Mouse (Mus musculus) heart, embryonic 11.5 days (tissue): Measurements from ENCODE around the gene Cryz. TPM values are rescaled to one million over a fixed set of nuclear protein-coding genes. Genes with fewer than 3 reads are reported as not detected.

Experiments
- ATAC-seq: fragments of 200-750 bp; cut with Nextera tagmentation; replicated peaks from 2 replicates; pipeline ENCODE4 v1.8.0; 2017; ENCODE audit warnings: moderate library complexity; ENCODE audit not compliant: insufficient number of reproducible peaks, low FRiP score, low TSS enrichment
- H3K27ac ChIP-seq: fragments of 300-500 bp; sonication (generic); 2 replicates; pipeline ENCODE4 v1.5.1; 2014; ENCODE audit warnings: mild to moderate bottlenecking, low read depth, low read length
- H3K27me3 ChIP-seq: fragments of 300-500 bp; sonication (generic); 2 replicates; pipeline ENCODE4 v1.6.1; 2014; ENCODE audit warnings: mild to moderate bottlenecking, low read length, mixed read lengths; ENCODE audit not compliant: control insufficient read depth, insufficient read depth
- H3K36me3 ChIP-seq: fragments of 300-500 bp; sonication (generic); 2 replicates; pipeline ENCODE4 v1.6.1; 2014; ENCODE audit warnings: mild to moderate bottlenecking, low read length, moderate library complexity, mixed read lengths; ENCODE audit not compliant: control insufficient read depth, insufficient read depth
- H3K4me1 ChIP-seq: fragments of 300-500 bp; sonication (generic); 2 replicates; pipeline ENCODE4 v1.6.1; 2014; ENCODE audit warnings: low read length; ENCODE audit not compliant: control insufficient read depth, insufficient read depth
- H3K4me2 ChIP-seq: fragments of 300-500 bp; sonication (generic); 2 replicates; pipeline ENCODE4 v1.6.1; 2014; ENCODE audit warnings: mild to moderate bottlenecking, moderate library complexity
- H3K4me3 ChIP-seq: fragments of 300-500 bp; sonication (generic); 2 replicates; pipeline ENCODE4 v1.5.1; 2014; ENCODE audit warnings: low read depth, low read length
- H3K9ac ChIP-seq: fragments of 300-500 bp; sonication (generic); 2 replicates; pipeline ENCODE4 v1.6.1; 2014; ENCODE audit warnings: mild to moderate bottlenecking, low read depth, low read length, moderate library complexity
- H3K9me3 ChIP-seq: fragments of 300-500 bp; sonication (generic); replicated peaks from 2 replicates; pipeline ENCODE4 v1.6.1; 2016; ENCODE audit warnings: low read length; ENCODE audit not compliant: control insufficient read depth
- WGBS: fragments of 180-500 bp; shearing (Covaris S2); extraction: QIAGEN DNeasy Blood & Tissue Kit; methylation state at CpG from one replicate; pipeline ENCODE4 v1.1.7; 2014; ENCODE audit not compliant: insufficient replicate concordance; 5-methylcytosine and 5-hydroxymethylcytosine counted together
- polyA plus RNA-seq: library from polyadenylated mRNA; unstranded; fragments of >200 nt; fragmentation: Nextera tagmentation; extraction: Ambion mirVana; gene quantifications from 2 replicates; pipeline ENCODE4 v1.2.1, GENCODE M21; 2014

Cryz gene
- polyA plus RNA-seq, 1 experiment from 2014 or later: 12.2 TPM

- no peak overlapping the region for H3K9ac ChIP-seq
- WGBS: 4% methylated on average over 12 of the region's 12 CpGs
Observed at GRCm38 (mm10) chr3:154570786-154571185, 25.7 kb upstream of the Cryz start.

GRCm38 (mm10) chr3:154572341-154572972, 24.1 kb upstream of the Cryz start:
- ATAC-seq: no peak
- no peaks in the 10 kb centered on the region for H3K4me1 ChIP-seq
- 12% methylated on average over 12 of the region's 12 CpGs for WGBS
- H3K27ac ChIP-seq: no peak overlapping the region
- H3K27me3 ChIP-seq: peaks cover 9% of the 10 kb centered on the region; the same call in 1 of the 2 replicates
- no peak overlapping the region for H3K4me3 ChIP-seq
- H3K36me3 ChIP-seq: no peaks in the 10 kb centered on the region
- no peak overlapping the region for H3K9ac ChIP-seq
- no peak overlapping the region for H3K4me2 ChIP-seq
- H3K9me3 ChIP-seq: no peaks in the 10 kb centered on the region

More at GRCm38 (mm10) chr3:154570786-154571185, 25.7 kb upstream of the Cryz start:
- no peaks in the 10 kb centered on the region for H3K4me1 ChIP-seq
- no peak overlapping the region for H3K27ac ChIP-seq
- ATAC-seq: no peak
- H3K4me3 ChIP-seq: peak overlapping the region; percentile 33
- no peaks in the 10 kb centered on the region for H3K36me3 ChIP-seq
- peak overlapping the region; percentile 64 for H3K4me2 ChIP-seq
- H3K27me3 ChIP-seq: peaks cover 9% of the 10 kb centered on the region; the same call in 1 of the 2 replicates
- H3K9me3 ChIP-seq: no peaks in the 10 kb centered on the region

GRCm38 (mm10) chr3:154573666-154574065, 22.8 kb upstream of the Cryz start:
- ATAC-seq: no peak
- peaks cover under 1% of the 10 kb centered on the region; the same call in 1 of the 2 replicates for H3K36me3 ChIP-seq
- WGBS: 60% methylated on average over 6 of the region's 6 CpGs

DNA sequence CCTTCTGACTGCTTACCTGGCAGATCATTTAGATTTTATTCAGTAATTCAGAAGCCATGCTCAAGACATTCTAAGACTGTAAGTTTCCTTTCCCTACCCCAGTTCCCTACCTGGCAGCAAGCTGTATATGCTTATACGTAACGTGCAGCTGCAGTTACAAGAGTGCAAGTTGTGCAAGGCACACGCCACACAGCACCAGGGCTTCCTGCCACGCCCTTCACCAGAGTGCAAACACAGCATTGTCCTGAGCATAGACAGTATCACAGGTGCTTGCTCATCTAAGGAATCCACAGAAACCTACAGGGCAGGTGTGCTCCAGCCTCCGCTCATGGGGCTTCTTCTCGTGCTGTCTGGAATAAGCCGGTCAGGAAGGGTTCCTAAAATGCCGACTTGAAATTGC, 18.6 kb upstream of the Cryz start:
- no peak overlapping the region for H3K27ac ChIP-seq
- no peaks in the 10 kb centered on the region for H3K9me3 ChIP-seq
- 91% methylated on average over 8 of the region's 8 CpGs for WGBS
- H3K9ac ChIP-seq: no peak overlapping the region
- H3K27me3 ChIP-seq: peaks cover 2% of the 10 kb centered on the region; the same call in 1 of the 2 replicates
- H3K4me2 ChIP-seq: no peak overlapping the region
- ATAC-seq: no peak
- H3K4me3 ChIP-seq: no peak overlapping the region
- H3K36me3 ChIP-seq: peaks cover 11% of the 10 kb centered on the region
- H3K4me1 ChIP-seq: no peaks in the 10 kb centered on the region

More at GRCm38 (mm10) chr3:154573666-154574065, 22.8 kb upstream of the Cryz start:
- peaks cover 7% of the 10 kb centered on the region; the same call in 1 of the 2 replicates for H3K27me3 ChIP-seq
- no peak overlapping the region for H3K4me3 ChIP-seq
- no peaks in the 10 kb centered on the region for H3K9me3 ChIP-seq
- no peak overlapping the region for H3K9ac ChIP-seq
- no peaks in the 10 kb centered on the region for H3K4me1 ChIP-seq
- H3K4me2 ChIP-seq: no peak overlapping the region
- H3K27ac ChIP-seq: no peak overlapping the region

DNA sequence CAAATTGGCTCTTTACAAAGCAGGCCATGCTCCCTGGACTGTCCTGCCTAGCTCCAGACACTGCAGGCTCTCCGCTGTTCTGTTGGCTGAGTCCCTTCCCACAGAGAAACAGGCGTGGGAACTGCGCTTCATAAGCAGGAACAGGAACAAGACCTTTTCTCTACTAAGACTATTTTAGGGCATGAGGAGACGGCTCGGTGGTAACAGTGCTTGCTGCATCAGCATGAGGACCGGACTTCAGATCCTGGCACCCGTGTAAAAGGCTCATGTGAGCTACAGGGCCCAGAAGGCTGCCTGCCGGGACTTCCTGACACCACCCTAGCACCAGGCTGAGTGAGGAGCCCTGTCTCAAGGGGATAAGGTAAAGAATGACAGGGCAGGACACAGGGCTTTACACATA, 12.2 kb upstream of the Cryz start:
- Histone ChIP-seq H3K4me2 (no peak overlapping the region), H3K9me3 (no peaks in the 10 kb centered on the region), H3K27ac (no peak overlapping the region), H3K27me3 (no peaks in the 10 kb centered on the region), H3K9ac (no peak overlapping the region), H3K36me3 (peaks cover 12% of the 10 kb centered on the region; the same call in 1 of the 2 replicates), H3K4me3 (no peak overlapping the region), H3K4me1 (no peaks in the 10 kb centered on the region)
- ATAC-seq: no peak
- WGBS: 86% methylated on average over 8 of the region's 8 CpGs

DNA sequence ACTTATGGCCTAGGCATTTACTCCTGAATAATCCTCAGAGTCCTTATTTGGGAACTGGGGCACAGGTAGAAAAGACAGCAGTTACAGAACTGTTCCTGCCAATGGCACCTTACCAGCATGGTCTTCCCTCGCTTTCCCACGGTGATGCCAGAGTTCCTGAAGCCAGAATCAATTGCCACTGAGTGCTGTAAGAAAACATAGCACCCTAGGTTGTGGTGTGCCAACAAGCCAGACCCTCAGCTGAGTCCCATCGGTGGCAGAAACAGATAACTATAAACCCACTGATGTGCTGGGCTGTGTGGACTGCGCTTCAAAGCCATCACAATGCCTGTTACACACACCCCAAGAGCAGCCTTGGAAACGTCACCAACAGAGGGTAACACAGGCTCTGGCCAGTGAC, 5.5 kb upstream of the Cryz start:
- ATAC-seq: no peak
- H3K27ac ChIP-seq: no peak overlapping the region
- H3K9me3 ChIP-seq: no peaks in the 10 kb centered on the region
- H3K4me2 ChIP-seq: no peak overlapping the region
- 87% methylated on average over 5 of the region's 5 CpGs for WGBS
- no peaks in the 10 kb centered on the region for H3K27me3 ChIP-seq
- no peak overlapping the region for H3K9ac ChIP-seq
- H3K36me3 ChIP-seq: peaks cover 15% of the 10 kb centered on the region
- H3K4me1 ChIP-seq: no peaks in the 10 kb centered on the region
- no peak overlapping the region for H3K4me3 ChIP-seq

DNA sequence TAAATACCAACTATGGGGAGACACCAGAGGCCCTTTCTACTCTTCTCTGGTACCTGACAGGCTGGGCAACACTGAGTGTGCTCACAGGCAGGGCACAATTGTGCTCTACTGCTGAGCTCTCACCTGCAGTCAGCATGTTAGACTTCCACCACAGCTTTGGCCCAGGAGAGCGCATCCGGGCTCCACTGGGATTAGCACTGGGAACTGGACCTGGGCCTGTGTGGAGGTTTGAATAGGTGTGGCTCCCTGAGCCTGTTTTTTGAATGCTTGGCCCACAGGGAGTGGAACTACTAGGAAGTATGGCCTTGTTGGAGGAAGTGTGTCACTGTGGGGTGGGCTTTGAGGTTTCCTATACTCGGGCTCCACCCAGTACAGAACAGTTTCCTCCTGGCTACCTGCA, 4.9 kb upstream of the Cryz start:
- Histone ChIP-seq H3K4me1 (no peaks in the 10 kb centered on the region; the same call in 1 of the 2 replicates), H3K27me3 (no peaks in the 10 kb centered on the region), H3K9ac (no peak overlapping the region), H3K36me3 (peaks cover 13% of the 10 kb centered on the region), H3K27ac (no peak overlapping the region), H3K4me3 (no peak overlapping the region), H3K9me3 (no peaks in the 10 kb centered on the region), H3K4me2 (no peak overlapping the region)
- WGBS: 92% methylated on average over 3 of the region's 3 CpGs
- no peak for ATAC-seq

- no peak overlapping the region for H3K27ac ChIP-seq
- no peak for ATAC-seq
- peaks cover 3% of the 10 kb centered on the region; the same call in 1 of the 2 replicates for H3K4me1 ChIP-seq
- peaks cover 7% of the 10 kb centered on the region for H3K36me3 ChIP-seq
- no peak overlapping the region for H3K4me3 ChIP-seq
- H3K9me3 ChIP-seq: no peaks in the 10 kb centered on the region
- whole genome bisulfite sequencing: 91% methylated on average over 6 of the region's 6 CpGs
- no peaks in the 10 kb centered on the region for H3K27me3 ChIP-seq
- no peak overlapping the region for H3K4me2 ChIP-seq
- H3K9ac ChIP-seq: no peak overlapping the region
Observed at GRCm38 (mm10) chr3:154593596-154593995, 2.9 kb upstream of the Cryz start.

GRCm38 (mm10) chr3:154594156-154594555, 2.4 kb upstream of the Cryz start:
- Histone ChIP-seq H3K27ac (no peak overlapping the region), H3K9ac (no peak overlapping the region), H3K4me3 (no peak overlapping the region), H3K9me3 (no peaks in the 10 kb centered on the region), H3K27me3 (no peaks in the 10 kb centered on the region), H3K36me3 (peaks cover 7% of the 10 kb centered on the region), H3K4me1 (peaks cover 3% of the 10 kb centered on the region; the same call in 1 of the 2 replicates), H3K4me2 (no peak overlapping the region)
- 88% methylated on average over 6 of the region's 6 CpGs for WGBS
- no peak for ATAC-seq
